Mouse (Mus musculus) lung, postnatal 0 days (tissue): Measurements from ENCODE around the gene Plcl1. TPM values are rescaled to one million over a fixed set of nuclear protein-coding genes. Genes with fewer than 3 reads are reported as not detected.
"Not testable (repeated sequence)": the region's sequence is repeated elsewhere in the genome, so short reads cannot be mapped to it uniquely, and the experiment has no call there.

Source experiments
- ATAC-seq: fragments of 200-750 bp; cut with Nextera tagmentation; 2 replicates; pipeline ENCODE4 v1.8.0; 2017; ENCODE audit warnings: moderate library complexity
- DNase-seq: peaks from one replicate; pipeline ENCODE4 v3.0.0-alpha.2; 2016; ENCODE audit warnings: low spot score
- H3K27ac ChIP-seq: fragments of 300-500 bp; sonication (generic); 2 replicates; pipeline ENCODE4 v1.5.1; 2014; ENCODE audit warnings: antibody characterized with exemption, mild to moderate bottlenecking, low read length, mixed read lengths
- H3K27me3 ChIP-seq: fragments of 300-500 bp; sonication (generic); replicated peaks from 2 replicates; pipeline ENCODE4 v1.6.1; 2014; ENCODE audit warnings: low read length, mixed read lengths; ENCODE audit not compliant: insufficient read depth
- H3K36me3 ChIP-seq: fragments of 300-500 bp; sonication (generic); 2 replicates; pipeline ENCODE4 v1.6.1; 2014; ENCODE audit warnings: low read length, mixed read lengths; ENCODE audit not compliant: insufficient read depth
- H3K4me1 ChIP-seq: fragments of 300-500 bp; sonication (generic); 2 replicates; pipeline ENCODE4 v1.6.1; 2014; ENCODE audit warnings: antibody characterized with exemption, low read depth, low read length, mixed read lengths; ENCODE audit not compliant: insufficient read depth
- H3K4me2 ChIP-seq: fragments of 300-500 bp; sonication (generic); replicated peaks from 2 replicates; pipeline ENCODE4 v1.6.1; 2014; ENCODE audit warnings: low read depth, mild to moderate bottlenecking, low read length, moderate library complexity, mixed read lengths
- H3K4me3 ChIP-seq: fragments of 300-500 bp; sonication (generic); 2 replicates; pipeline ENCODE4 v1.5.1; 2014; ENCODE audit warnings: low read depth, low read length
- H3K9ac ChIP-seq: fragments of 300-500 bp; sonication (generic); replicated peaks from 2 replicates; pipeline ENCODE4 v1.6.1; 2014; ENCODE audit warnings: low read depth, mild to moderate bottlenecking
- H3K9me3 ChIP-seq: fragments of 300-500 bp; sonication (generic); 2 replicates; pipeline ENCODE4 v1.6.1; 2016; ENCODE audit warnings: low read length, mixed read lengths
- CTCF ChIP-seq: IDR thresholded peaks from 2 replicates; pipeline ENCODE4 v1.5.1; 2016; ENCODE audit warnings: antibody characterized with exemption, mild to moderate bottlenecking
- EP300 ChIP-seq: IDR thresholded peaks from 2 replicates; pipeline ENCODE4 v1.6.1; 2016; ENCODE audit warnings: antibody characterized with exemption, mild to moderate bottlenecking, control low read depth
- WGBS: fragments of 180-500 bp; shearing (Covaris S2); extraction: QIAGEN DNeasy Blood & Tissue Kit; methylation state at CpG from one replicate; pipeline ENCODE4 v1.1.7; 2014; 5-methylcytosine and 5-hydroxymethylcytosine counted together
- polyA plus RNA-seq: library from polyadenylated mRNA; unstranded; fragments of >200 nt; fragmentation: Nextera tagmentation; extraction: Ambion mirVana; gene quantifications from 2 replicates; pipeline ENCODE4 v1.2.1, GENCODE M21; 2015

The Plcl1 gene
- polyA plus RNA-seq, 1 experiment from 2014 or later: 1.7 TPM

DNA sequence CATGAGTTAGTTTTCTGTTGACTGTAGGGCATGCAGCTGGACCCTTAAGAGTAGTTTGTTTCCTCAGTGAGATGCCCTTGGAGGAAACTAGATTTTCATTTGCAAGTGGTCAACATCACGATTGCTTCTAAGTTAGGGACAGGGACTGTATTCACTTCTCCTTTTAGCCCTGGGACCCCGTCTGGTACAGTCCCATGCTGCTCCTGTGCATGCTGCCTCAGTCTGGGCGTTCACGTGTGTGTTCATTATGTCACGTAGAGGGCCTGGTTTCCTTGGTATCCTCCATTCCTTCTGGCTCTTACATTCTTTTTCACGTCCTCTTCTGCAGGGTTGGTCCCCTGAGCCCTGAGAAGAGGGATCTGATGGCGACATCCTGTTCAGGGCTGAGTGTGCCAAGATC is 69.3 kb downstream of the Plcl1 start:
- Histone ChIP-seq H3K9me3 (no peaks in the 10 kb centered on the region), H3K4me1 (no peaks in the 10 kb centered on the region), H3K36me3 (no peaks in the 10 kb centered on the region), H3K27ac (no peak overlapping the region), H3K27me3 (no peaks in the 10 kb centered on the region), H3K4me3 (no peak overlapping the region), H3K4me2 (no peak overlapping the region), H3K9ac (no peak overlapping the region)
- TF ChIP-seq EP300 (no peak), CTCF (no peak)
- no peak for ATAC-seq
- 71% methylated on average over 7 of the region's 7 CpGs for WGBS
- no peak for DNase-seq

DNA sequence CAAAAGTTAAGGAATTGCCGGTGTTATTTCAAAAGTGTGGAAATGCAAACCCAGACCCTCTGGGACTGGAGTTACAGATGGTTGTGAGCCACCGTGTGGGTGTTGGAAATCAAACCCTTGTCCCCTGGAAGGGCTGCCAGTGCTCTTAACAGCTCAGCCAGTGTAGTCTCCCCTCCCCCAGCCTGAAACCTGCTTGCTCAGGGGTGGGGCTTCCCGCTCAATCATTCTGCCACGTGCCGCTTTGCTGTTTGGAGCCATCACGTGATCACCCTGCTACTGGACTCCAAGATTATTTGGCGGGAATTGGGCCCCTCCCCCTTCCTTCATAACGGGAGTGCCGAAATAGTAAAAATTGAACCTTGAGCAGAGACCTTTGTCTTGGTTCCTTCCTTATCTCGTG is 81.7 kb downstream of the Plcl1 start:
- DNase-seq, H3K4me2 ChIP-seq, H3K9me3 ChIP-seq, H3K27ac ChIP-seq, H3K9ac ChIP-seq, H3K27me3 ChIP-seq, ATAC-seq, H3K4me1 ChIP-seq, H3K36me3 ChIP-seq, H3K4me3 ChIP-seq: not testable (repeated sequence)
- 78% methylated on average over 10 of the region's 10 CpGs for WGBS

DNA sequence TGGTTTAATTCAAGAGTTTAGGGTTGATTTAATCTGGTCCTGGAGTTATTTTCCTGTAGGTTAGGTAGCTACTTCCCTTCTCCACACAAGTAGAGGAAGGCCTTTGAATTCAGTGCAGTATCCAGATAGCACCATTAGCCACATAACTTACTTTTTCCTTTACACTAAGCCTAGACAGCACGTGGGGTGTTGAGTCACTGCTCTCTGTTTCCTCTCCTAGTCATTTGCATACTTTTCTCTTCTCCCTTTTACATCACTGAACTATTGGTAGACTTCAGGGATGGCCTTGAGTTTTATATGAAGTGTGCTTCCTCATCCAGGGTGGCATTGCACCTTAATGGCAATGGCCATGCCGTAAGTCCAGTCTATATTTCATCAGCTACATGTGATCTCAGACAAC is 82.5 kb downstream of the Plcl1 start:
- Histone ChIP-seq H3K27me3 (no peaks in the 10 kb centered on the region), H3K4me3 (no peak overlapping the region), H3K27ac (no peak overlapping the region), H3K4me2 (no peak overlapping the region), H3K4me1 (no peaks in the 10 kb centered on the region), H3K9me3 (no peaks in the 10 kb centered on the region), H3K36me3 (no peaks in the 10 kb centered on the region), H3K9ac (no peak overlapping the region)
- DNase-seq: no peak
- no peak for ATAC-seq
- TF ChIP-seq EP300 (no peak), CTCF (no peak)
- WGBS: 87% methylated on average over 2 of the region's 2 CpGs

DNA sequence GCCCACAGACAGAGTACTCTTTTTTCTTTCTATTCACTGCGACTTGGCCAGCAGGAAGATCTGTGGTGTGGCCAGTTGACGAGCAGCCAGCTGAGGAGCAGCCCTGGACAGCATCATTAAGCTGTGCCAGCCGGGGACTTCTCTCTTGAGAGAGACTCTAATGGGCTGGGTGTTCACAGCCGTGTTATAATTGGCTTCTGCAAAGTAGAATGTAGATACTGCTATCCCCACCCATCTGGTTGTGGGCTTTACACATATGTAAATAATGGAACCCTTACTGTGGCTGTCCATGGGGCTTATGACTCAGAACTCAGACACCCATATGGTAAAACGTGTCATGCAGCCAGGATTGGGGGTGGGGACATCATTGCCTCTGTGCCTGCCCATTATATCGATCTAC is 83.6 kb downstream of the Plcl1 start:
- Histone ChIP-seq H3K4me2 (no peak overlapping the region), H3K9ac (no peak overlapping the region), H3K36me3 (no peaks in the 10 kb centered on the region), H3K4me3 (no peak overlapping the region), H3K9me3 (no peaks in the 10 kb centered on the region), H3K27ac (no peak overlapping the region), H3K4me1 (no peaks in the 10 kb centered on the region), H3K27me3 (no peaks in the 10 kb centered on the region)
- DNase-seq (no peak), ATAC-seq (no peak)
- 48% methylated on average over 6 of the region's 6 CpGs for WGBS
- TF ChIP-seq EP300: no peak
- TF ChIP-seq CTCF: no peak

DNA sequence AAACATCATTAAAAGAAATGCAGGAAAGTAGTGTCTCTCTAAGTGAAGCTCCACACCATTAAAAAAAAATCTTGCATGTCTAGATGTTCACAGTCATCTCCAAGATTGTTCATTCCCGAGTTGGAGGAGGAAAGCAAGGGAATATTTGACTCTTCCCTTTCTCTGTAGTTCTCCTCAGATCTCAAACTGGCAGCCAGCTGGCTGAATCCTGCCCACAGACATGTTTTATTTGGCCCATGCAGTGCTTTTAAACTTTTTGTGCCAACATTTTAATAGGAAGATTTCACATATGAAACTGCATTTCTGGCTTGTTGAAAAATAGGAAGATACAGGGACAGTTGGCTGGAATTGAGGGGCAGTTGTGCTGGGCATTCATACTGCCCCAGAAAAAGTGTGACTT is 94.2 kb downstream of the Plcl1 start:
- Histone ChIP-seq H3K4me3 (no peak overlapping the region), H3K9ac (no peak overlapping the region), H3K9me3 (no peaks in the 10 kb centered on the region), H3K27me3 (no peaks in the 10 kb centered on the region), H3K4me1 (no peaks in the 10 kb centered on the region; the same call in 1 of the 2 replicates), H3K27ac (no peak overlapping the region), H3K36me3 (no peaks in the 10 kb centered on the region), H3K4me2 (no peak overlapping the region)
- ATAC-seq: no peak
- TF ChIP-seq EP300 (no peak), CTCF (no peak)
- WGBS: 14% methylated on average over 1 of the region's 1 CpGs
- no peak for DNase-seq

DNA sequence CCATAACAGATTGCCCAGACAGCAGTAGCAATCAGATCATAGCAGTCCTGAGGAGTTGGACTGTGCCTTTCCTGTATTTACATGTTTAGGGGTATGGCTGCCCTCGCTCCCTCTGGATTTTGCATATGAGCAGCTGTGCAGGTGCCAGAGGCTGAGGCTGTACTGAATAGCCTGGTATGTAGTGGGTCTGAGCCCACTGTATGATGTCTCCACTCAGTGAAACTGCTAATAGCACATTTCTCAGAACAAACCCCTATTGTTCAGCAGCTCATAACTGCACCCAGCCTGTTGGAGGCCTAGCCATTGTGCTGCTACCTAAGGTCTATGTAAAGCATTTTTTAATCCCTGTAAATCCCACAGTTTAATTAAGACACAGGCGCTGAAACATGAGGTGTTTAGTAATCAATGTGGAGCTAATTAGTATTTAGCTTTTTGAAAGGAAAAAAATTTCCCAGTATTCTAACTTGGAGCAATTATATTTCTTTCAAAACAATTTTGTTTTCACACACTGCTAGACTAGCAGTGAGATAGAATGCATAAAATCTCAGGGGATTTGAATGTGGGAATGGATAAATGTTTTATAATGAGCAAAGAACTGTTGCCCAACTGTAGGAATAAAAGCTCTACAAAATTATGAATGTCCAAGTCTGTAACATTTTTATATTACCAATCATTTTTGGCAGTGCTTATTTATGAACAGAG is 95.4 kb downstream of the Plcl1 start:
- Histone ChIP-seq H3K4me3 (no peak overlapping the region), H3K4me2 (no peak overlapping the region), H3K27me3 (no peaks in the 10 kb centered on the region), H3K9me3 (no peaks in the 10 kb centered on the region), H3K36me3 (no peaks in the 10 kb centered on the region), H3K4me1 (no peaks in the 10 kb centered on the region; the same call in 1 of the 2 replicates), H3K9ac (no peak overlapping the region), H3K27ac (no peak overlapping the region)
- TF ChIP-seq CTCF (no peak), EP300 (no peak)
- WGBS: 68% methylated on average over 2 of the region's 2 CpGs
- DNase-seq (peak; percentile 39), ATAC-seq (no peak)

DNA sequence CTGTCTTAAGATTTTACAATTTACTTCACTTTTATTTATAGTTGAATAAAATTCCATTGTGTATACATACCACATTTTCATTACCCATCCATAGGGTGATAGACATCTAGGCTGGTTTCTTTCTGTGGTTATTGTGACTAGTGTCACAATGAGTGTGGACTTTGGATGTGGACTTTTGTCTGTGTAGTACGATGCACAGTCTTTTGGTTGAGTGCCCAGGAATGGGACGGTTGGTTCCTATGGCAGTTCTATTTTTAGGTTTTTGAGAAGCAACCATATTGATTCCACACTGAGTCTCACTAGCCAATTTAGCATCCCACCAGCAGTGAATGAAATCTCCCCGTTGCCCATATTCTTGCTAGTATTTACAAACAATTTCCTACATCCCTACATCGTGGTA is 100.1 kb downstream of the Plcl1 start:
- Histone ChIP-seq H3K4me1 (no peaks in the 10 kb centered on the region), H3K4me3 (no peak overlapping the region), H3K36me3 (no peaks in the 10 kb centered on the region), H3K9ac (no peak overlapping the region), H3K27me3 (no peaks in the 10 kb centered on the region), H3K9me3 (no peaks in the 10 kb centered on the region), H3K4me2 (no peak overlapping the region), H3K27ac (no peak overlapping the region)
- no peak for DNase-seq
- 40% methylated on average over 4 of the region's 4 CpGs for WGBS
- no peak for ATAC-seq
- TF ChIP-seq EP300 (no peak), CTCF (no peak)
